Mouse (Mus musculus) hindbrain, embryonic 12.5 days (tissue): ENCODE measurements around the gene Rnase4. TPM values are rescaled to one million over a fixed set of nuclear protein-coding genes. Genes with fewer than 3 reads are reported as not detected.

Experiments
- ATAC-seq: fragments of 200-750 bp; cut with Nextera tagmentation; 2 replicates; pipeline ENCODE4 v1.8.0; 2017; ENCODE audit warnings: moderate TSS enrichment; ENCODE audit not compliant: low FRiP score
- H3K27ac ChIP-seq: fragments of 300-500 bp; sonication (generic); 2 replicates; pipeline ENCODE4 v1.5.1; 2016; ENCODE audit warnings: mild to moderate bottlenecking
- H3K27me3 ChIP-seq: fragments of 300-500 bp; sonication (generic); 2 replicates; pipeline ENCODE4 v1.6.1; 2016; ENCODE audit warnings: mild to moderate bottlenecking
- H3K36me3 ChIP-seq: fragments of 300-500 bp; sonication (generic); 2 replicates; pipeline ENCODE4 v1.6.1; 2016; ENCODE audit warnings: mild to moderate bottlenecking
- H3K4me1 ChIP-seq: fragments of 300-500 bp; sonication (generic); 2 replicates; pipeline ENCODE4 v1.6.1; 2016
- H3K4me2 ChIP-seq: fragments of 300-500 bp; sonication (generic); replicated peaks from 2 replicates; pipeline ENCODE4 v1.6.1; 2016; ENCODE audit warnings: mild to moderate bottlenecking
- H3K4me3 ChIP-seq: fragments of 300-500 bp; sonication (generic); 2 replicates; pipeline ENCODE4 v1.5.1; 2016; ENCODE audit warnings: mild to moderate bottlenecking
- H3K9ac ChIP-seq: fragments of 300-500 bp; sonication (generic); 2 replicates; pipeline ENCODE4 v1.6.1; 2016; ENCODE audit warnings: mild to moderate bottlenecking, moderate library complexity
- H3K9me3 ChIP-seq: fragments of 300-500 bp; sonication (generic); replicated peaks from 2 replicates; pipeline ENCODE4 v1.6.1; 2016; ENCODE audit warnings: mild to moderate bottlenecking
- WGBS: fragments of 180-500 bp; shearing (Covaris S2); methylation state at CpG from one replicate; pipeline ENCODE4 v1.1.7; 2016; 5-methylcytosine and 5-hydroxymethylcytosine counted together
- polyA plus RNA-seq: library from polyadenylated mRNA; unstranded; fragments of >200 nt; fragmentation: Nextera tagmentation; extraction: Ambion mirVana; gene quantifications from 2 replicates; pipeline ENCODE4 v1.2.1, GENCODE M21; 2016

Rnase4 gene
- polyA plus RNA-seq, 1 experiment from 2014 or later, result 17.8 TPM

GRCm38 (mm10) chr14:51113476-51113875 lies 22.6 kb downstream of the Rnase4 start:
- Histone ChIP-seq H3K9ac (no peak overlapping the region), H3K36me3 (no peaks in the 10 kb centered on the region), H3K4me2 (no peak overlapping the region), H3K9me3 (no peaks in the 10 kb centered on the region), H3K4me1 (no peaks in the 10 kb centered on the region), H3K27me3 (no peaks in the 10 kb centered on the region), H3K27ac (no peak overlapping the region), H3K4me3 (no peak overlapping the region)
- no peak for ATAC-seq
- WGBS, result 37% methylated on average over 9 of the region's 9 CpGs

DNA sequence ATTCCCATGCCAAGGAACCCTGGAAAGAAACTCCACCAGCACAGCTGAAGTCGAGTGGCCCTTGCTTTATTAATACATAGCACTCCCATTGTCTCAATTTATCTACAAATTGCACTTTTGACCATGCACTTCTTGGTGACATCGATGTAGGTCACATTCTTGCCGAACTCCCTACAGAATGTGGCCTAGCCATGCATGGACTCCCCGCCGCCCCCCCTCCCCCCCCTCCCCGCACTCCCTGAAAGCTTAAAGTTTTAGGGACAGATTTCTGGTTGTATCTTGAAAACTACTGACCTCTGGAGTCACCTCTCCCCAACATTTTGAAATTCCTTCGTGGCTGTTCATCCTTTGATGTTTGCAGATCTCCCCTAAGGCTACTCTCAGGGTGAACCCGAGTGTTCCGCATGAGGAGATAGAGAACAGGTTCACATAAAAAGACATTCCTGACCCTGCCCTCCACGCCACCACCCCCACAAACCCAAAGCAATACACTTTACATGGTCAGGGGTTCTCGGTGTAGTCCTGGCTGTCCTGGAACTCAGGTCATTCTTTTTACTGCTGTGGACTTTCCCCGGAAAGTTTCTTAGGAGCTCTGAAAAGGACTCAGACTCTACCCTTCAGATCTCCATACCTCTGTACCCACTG lies 23.2 kb downstream of the Rnase4 start, which contains the start of gene Eddm3b:
Gene Eddm3b, plus strand, starts transcription at position 511 of the 645 bp plus-strand sequence.
- WGBS, result 45% methylated on average over 12 of the region's 12 CpGs
- Histone ChIP-seq H3K27ac (no peak within 1 kb of the TSS), H3K4me1 (no peaks in the 10 kb centered on the region), H3K4me2 (no peak within 1 kb of the TSS), H3K9me3 (no peaks in the 10 kb centered on the region), H3K27me3 (no peaks in the 10 kb centered on the region), H3K4me3 (no peak within 1 kb of the TSS), H3K36me3 (no peaks in the 10 kb centered on the region), H3K9ac (no peak within 1 kb of the TSS)
- ATAC-seq, result no peak

GRCm38 (mm10) chr14:51125684-51126083 lies 34.8 kb downstream of the Rnase4 start:
- Histone ChIP-seq H3K27me3 (no peaks in the 10 kb centered on the region), H3K4me3 (no peak overlapping the region), H3K36me3 (no peaks in the 10 kb centered on the region), H3K4me2 (no peak overlapping the region), H3K27ac (no peak overlapping the region), H3K9me3 (0 out of 2 replicates have a peak, but pooled peaks cover 3% of the 10 kb centered on the region), H3K4me1 (no peaks in the 10 kb centered on the region), H3K9ac (no peak overlapping the region)
- 85% methylated on average over 6 of the region's 6 CpGs for WGBS
- no peak for ATAC-seq

- H3K36me3 ChIP-seq, result no peaks in the 10 kb centered on the region
- H3K27ac ChIP-seq, result no peak overlapping the region
- ATAC-seq, result peak; percentile 48; the same call in 1 of the 2 replicates
- no peak overlapping the region for H3K4me2 ChIP-seq
- WGBS, result 69% methylated on average over 2 of the region's 2 CpGs
- H3K9ac ChIP-seq, result no peak overlapping the region
- 0 out of 2 replicates have a peak, but pooled peaks cover 3% of the 10 kb centered on the region for H3K9me3 ChIP-seq
- no peaks in the 10 kb centered on the region for H3K27me3 ChIP-seq
- H3K4me3 ChIP-seq, result no peak overlapping the region
- no peaks in the 10 kb centered on the region for H3K4me1 ChIP-seq
Measured at GRCm38 (mm10) chr14:51127648-51128258, 36.9 kb downstream of the Rnase4 start.

DNA sequence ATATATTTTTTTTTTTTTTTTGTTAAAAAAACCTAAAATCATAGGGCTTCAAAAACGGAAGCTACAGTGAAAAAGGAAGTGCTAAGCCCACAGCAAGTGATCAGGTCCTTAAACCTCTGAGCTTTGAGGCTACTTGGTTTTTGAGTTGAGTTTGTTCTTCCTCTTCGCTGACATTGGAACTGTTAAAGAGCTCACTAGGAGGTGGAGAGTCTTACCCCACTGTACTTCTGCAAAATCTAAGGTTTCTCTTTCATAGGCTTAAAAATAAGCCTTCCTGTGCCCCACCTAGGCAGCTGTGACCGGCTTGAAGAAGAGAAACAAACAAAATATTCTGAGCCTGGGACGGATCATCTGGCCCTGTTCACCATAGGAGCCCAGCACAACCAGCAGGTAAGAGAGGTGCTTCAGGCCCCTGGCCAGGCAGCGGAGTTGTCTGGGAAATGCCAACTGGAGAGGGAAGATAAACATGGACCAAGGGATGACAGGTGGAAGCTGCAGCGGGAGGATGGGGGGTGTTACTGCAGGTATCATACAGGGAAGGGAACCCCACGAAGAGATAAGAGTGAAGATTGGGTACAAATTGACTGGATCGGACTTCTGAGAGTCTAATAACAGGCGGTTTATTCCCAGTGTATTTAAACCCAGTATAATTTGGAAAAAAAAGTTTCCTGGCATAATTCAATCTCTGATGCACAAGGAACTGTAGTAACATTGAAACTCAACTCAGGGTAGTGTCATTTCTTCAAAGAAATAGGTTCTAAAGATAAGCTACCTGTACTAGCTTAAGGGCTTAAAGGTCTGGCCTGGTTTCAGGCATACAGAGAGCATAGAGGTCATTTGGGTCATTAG lies 38.1 kb downstream of the Rnase4 start:
- WGBS, result 87% methylated on average over 9 of the region's 9 CpGs
- ATAC-seq, result no peak

DNA sequence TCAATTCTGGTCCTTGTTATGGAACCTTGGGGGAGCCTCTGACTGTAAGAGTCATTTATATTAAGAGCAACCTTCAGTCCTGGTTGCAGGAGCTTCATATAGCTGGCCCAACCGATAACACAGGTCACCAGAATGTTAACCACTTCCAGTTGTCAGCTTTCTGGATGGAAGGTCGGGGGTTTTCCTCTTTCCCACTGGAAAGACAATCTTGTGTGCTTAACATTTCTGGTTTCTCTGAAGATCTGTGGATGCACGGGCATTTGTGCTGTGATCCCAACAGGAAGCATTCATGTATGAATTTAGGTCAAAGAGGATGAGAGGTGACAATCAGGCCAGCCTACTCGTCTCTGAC lies 38.7 kb downstream of the Rnase4 start:
- no peak overlapping the region for H3K9ac ChIP-seq
- no peaks in the 10 kb centered on the region for H3K27me3 ChIP-seq
- H3K36me3 ChIP-seq, result no peaks in the 10 kb centered on the region
- 69% methylated on average over 4 of the region's 4 CpGs for WGBS
- H3K4me2 ChIP-seq, result no peak overlapping the region
- H3K27ac ChIP-seq, result no peak overlapping the region
- 0 out of 2 replicates have a peak, but pooled peaks cover 3% of the 10 kb centered on the region for H3K9me3 ChIP-seq
- no peak for ATAC-seq
- no peaks in the 10 kb centered on the region for H3K4me1 ChIP-seq
- no peak overlapping the region for H3K4me3 ChIP-seq

More for the DNA sequence above, 38.1 kb downstream of the Rnase4 start:
- Histone ChIP-seq H3K4me1 (no peaks in the 10 kb centered on the region), H3K4me3 (no peak overlapping the region), H3K4me2 (no peak overlapping the region), H3K36me3 (no peaks in the 10 kb centered on the region), H3K9ac (no peak overlapping the region), H3K27ac (no peak overlapping the region), H3K27me3 (no peaks in the 10 kb centered on the region), H3K9me3 (0 out of 2 replicates have a peak, but pooled peaks cover 3% of the 10 kb centered on the region)

DNA sequence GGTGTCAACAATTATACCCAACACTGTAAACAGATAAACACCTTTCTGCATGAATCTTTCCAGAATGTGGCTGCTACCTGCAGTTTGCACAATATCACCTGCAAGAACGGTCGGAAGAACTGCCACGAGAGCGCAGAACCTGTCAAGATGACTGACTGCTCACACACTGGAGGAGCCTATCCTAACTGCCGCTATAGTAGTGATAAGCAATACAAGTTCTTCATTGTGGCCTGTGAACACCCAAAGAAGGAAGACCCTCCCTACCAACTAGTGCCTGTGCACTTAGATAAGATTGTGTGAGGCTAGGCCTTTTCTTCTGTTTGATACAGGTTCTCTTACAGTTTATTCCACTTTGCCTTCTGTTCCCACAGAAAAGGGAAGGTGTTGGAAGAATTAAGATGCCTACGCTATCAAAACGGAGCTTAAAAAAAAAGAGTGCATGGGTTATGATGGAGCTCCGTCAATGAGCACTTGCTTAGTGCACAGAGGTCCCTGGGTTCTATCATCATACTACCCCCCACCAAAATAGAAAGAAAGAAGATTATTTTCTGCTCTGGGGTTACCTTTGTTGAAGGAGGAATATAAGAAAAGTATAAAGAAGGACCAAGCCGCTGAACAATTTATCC lies 39.6 kb downstream of the Rnase4 start:
- no peaks in the 10 kb centered on the region for H3K4me1 ChIP-seq
- no peak for ATAC-seq
- whole genome bisulfite sequencing, result 88% methylated on average over 9 of the region's 9 CpGs

DNA sequence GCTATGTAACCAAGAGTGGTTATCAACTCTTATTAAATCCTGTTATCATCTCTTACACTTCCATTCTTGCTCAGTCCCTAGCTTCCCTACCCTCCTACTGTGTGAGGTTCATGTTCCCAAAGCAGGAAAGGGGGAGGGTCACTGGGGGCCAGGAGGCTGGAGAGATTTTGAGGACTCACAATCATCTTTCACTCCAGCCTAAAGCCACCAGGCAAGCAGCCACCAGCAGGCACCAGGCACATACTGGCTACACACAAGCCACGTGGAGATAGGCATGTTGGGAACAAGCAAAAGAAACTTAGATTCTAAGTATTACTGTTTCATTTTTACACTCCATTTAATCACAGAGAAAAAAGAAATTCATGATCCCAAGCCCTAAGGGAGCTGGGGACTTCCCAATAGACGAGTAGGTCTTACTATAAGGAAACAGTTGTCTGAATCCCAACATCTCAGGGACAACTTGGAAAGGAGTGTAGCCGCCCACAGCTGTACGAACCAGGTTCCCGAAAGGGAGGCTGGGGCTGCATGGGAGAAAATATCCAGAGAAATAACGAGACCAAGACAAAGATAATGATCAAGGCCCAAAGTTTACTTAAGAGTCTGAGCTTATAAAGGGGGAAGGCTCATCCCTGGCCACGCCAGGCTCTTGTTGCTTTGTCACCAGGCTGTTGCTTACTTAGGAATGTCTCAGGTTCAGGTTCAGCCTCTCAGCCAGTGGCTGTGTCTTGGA lies 40.4 kb downstream of the Rnase4 start:
- 81% methylated on average over 7 of the region's 7 CpGs for WGBS
- Histone ChIP-seq H3K36me3 (no peaks in the 10 kb centered on the region), H3K27me3 (no peaks in the 10 kb centered on the region), H3K9me3 (0 out of 2 replicates have a peak, but pooled peaks cover 3% of the 10 kb centered on the region), H3K4me3 (no peak overlapping the region), H3K4me2 (no peak overlapping the region), H3K27ac (no peak overlapping the region), H3K4me1 (no peaks in the 10 kb centered on the region), H3K9ac (no peak overlapping the region)
- ATAC-seq, result no peak

More for the DNA sequence above, 39.6 kb downstream of the Rnase4 start:
- no peak overlapping the region for H3K4me2 ChIP-seq
- no peak overlapping the region for H3K9ac ChIP-seq
- H3K27ac ChIP-seq, result no peak overlapping the region
- no peaks in the 10 kb centered on the region for H3K27me3 ChIP-seq
- no peak overlapping the region for H3K4me3 ChIP-seq
- H3K36me3 ChIP-seq, result no peaks in the 10 kb centered on the region
- 0 out of 2 replicates have a peak, but pooled peaks cover 3% of the 10 kb centered on the region for H3K9me3 ChIP-seq

DNA sequence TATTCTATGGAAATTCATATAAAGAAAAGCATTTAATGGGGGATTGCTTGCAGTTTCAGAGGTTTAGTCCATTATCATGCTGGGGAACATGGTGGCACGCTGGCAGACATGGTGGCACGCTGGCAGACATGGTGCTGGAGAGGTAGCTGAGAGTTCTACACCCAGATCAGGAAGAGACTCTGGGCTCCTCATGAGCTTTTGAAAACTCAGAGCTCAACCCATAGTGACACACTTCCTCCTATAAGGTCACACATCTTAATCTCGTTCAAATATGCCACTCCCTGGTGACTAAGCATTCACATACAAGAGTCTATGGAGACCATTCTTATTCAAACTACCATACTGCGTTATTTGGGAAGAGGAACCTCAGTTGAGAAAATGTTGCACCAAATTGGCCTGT lies 41.5 kb downstream of the Rnase4 start:
- no peaks in the 10 kb centered on the region for H3K4me1 ChIP-seq
- no peaks in the 10 kb centered on the region for H3K27me3 ChIP-seq
- H3K36me3 ChIP-seq, result no peaks in the 10 kb centered on the region
- 90% methylated on average over 4 of the region's 4 CpGs for WGBS
- no peaks in the 10 kb centered on the region for H3K9me3 ChIP-seq
- no peak overlapping the region for H3K4me2 ChIP-seq
- no peak overlapping the region for H3K27ac ChIP-seq
- H3K9ac ChIP-seq, result no peak overlapping the region
- H3K4me3 ChIP-seq, result no peak overlapping the region
- ATAC-seq, result no peak

DNA sequence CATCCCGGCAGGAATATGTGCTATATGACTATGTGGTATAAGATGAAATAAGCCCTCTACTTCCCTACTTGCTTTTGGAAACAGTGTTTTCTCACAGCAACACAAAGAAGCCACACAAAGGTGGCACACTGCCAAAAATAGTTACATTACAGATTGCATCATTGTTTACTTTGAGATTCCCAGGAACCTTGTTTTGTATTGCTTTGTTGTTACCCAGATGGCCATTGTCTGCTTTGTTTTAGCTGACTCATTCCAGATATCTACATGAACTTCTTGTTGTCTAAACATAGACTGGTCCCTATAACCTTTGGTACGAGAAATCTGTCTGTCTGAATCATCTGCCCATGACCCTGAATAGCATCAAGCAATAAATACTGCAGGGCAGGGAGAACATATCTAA lies 49.5 kb downstream of the Rnase4 start:
- 82% methylated on average over 2 of the region's 2 CpGs for WGBS
- H3K4me2 ChIP-seq, result no peak overlapping the region
- no peak overlapping the region for H3K9ac ChIP-seq
- H3K27ac ChIP-seq, result no peak overlapping the region
- no peaks in the 10 kb centered on the region for H3K36me3 ChIP-seq
- no peak for ATAC-seq
- no peaks in the 10 kb centered on the region for H3K27me3 ChIP-seq
- no peaks in the 10 kb centered on the region for H3K4me1 ChIP-seq
- no peak overlapping the region for H3K4me3 ChIP-seq
- no peaks in the 10 kb centered on the region for H3K9me3 ChIP-seq

DNA sequence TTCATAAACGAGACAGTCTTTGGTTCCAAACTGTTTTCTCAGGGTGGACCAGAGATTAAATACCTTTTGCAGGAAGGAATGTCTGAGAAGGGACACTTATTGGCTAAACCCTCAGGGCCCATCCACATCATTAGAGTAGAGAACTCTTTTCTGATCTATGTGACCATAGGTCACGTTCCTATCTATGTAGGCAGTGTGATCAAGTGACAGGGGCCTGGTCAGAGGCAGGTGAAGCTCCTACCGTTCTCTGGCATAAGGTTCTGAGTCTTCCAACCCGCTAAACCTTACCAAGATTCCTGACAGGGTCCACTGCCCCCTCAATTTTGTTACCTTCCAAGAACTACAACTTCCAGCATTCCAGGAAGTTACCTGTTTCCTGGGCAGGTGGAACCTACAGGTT lies 51.2 kb downstream of the Rnase4 start:
- Histone ChIP-seq H3K27me3 (no peaks in the 10 kb centered on the region), H3K9ac (no peak overlapping the region), H3K27ac (no peak overlapping the region), H3K4me2 (no peak overlapping the region), H3K9me3 (no peaks in the 10 kb centered on the region), H3K36me3 (no peaks in the 10 kb centered on the region), H3K4me1 (0 out of 2 replicates have a peak, but pooled peaks cover 3% of the 10 kb centered on the region), H3K4me3 (no peak overlapping the region)
- 89% methylated on average over 4 of the region's 4 CpGs for WGBS
- no peak for ATAC-seq
